Mouse (Mus musculus): ENCODE results near the gene Copb2. TPM values are rescaled to one million over a fixed set of nuclear protein-coding genes. Genes with fewer than 3 reads are reported as not detected.

Copb2 gene
- 2.3 and 4.0 TPM in 2 replicates for polyA plus RNA-seq (2012; ENCODE audit: low replicate concordance)

GRCm38 (mm10) chr9:98563137-98564126, at the start of gene Copb2:
Gene Copb2, plus strand, starts transcription at chr9:98563721.

GRCm38 (mm10) chr9:98601156-98601836, 37.8 kb downstream of the Copb2 start, which contains the start of gene Mrps22:
Gene Mrps22, minus strand, starts transcription at chr9:98601660.

Other genes starting within 250 kb of the Copb2 start
- 0.81 and 2.8 TPM in 2 replicates for gene Rbp1, start 140.8 kb upstream of the Copb2 start, polyA plus RNA-seq (2012; ENCODE audit: low replicate concordance)
- gene Rbp2, start 77.6 kb upstream of the Copb2 start, polyA plus RNA-seq (2012; ENCODE audit: low replicate concordance), result 1.7 TPM in 1 of 2 replicates, not detected in the other
- gene Mrps22, start 37.9 kb downstream of the Copb2 start, polyA plus RNA-seq (2012; ENCODE audit: low replicate concordance), result 26.8 and 59.8 TPM in 2 replicates

Measured in leukemia stem cell, adult 10-12 weeks (primary cell).